Mouse (Mus musculus) heart, postnatal 4 days (tissue): Measurements from ENCODE around the gene Clybl. TPM values are rescaled to one million over a fixed set of nuclear protein-coding genes. Genes with fewer than 3 reads are reported as not detected.

ENCODE experiments used
- DNase-seq: peaks from one replicate; pipeline ENCODE4 v3.0.0; 2021
- total RNA-seq, 2 experiments: library from RNA; stranded (reverse); gene quantifications; 2 replicates each; pipeline ENCODE4 v1.2.3; 2021

Clybl gene
- total RNA-seq, 2 experiments from 2014 or later: 83.0 to 94.2 TPM

DNA sequence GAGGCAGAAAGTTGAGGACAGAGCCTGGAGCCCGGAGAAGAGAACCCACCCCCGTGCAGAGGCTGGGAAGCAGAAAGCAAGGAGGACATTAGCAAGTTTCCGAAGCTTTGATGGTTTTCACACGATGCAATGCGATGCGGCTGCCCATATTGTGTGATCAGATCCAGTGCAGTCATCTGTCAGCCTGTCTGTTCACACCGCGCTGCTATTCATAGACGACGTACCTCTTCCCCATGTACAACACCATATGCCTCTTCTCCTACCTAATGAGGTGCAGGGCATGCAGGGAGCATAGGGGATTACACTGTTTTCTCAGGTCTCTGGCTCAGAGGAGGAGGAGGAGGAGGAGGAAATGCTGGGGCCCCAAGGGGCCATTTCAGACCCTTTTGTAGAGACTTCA lies 255.3 kb downstream of the Clybl start:
- DNase-seq: no peak

DNA sequence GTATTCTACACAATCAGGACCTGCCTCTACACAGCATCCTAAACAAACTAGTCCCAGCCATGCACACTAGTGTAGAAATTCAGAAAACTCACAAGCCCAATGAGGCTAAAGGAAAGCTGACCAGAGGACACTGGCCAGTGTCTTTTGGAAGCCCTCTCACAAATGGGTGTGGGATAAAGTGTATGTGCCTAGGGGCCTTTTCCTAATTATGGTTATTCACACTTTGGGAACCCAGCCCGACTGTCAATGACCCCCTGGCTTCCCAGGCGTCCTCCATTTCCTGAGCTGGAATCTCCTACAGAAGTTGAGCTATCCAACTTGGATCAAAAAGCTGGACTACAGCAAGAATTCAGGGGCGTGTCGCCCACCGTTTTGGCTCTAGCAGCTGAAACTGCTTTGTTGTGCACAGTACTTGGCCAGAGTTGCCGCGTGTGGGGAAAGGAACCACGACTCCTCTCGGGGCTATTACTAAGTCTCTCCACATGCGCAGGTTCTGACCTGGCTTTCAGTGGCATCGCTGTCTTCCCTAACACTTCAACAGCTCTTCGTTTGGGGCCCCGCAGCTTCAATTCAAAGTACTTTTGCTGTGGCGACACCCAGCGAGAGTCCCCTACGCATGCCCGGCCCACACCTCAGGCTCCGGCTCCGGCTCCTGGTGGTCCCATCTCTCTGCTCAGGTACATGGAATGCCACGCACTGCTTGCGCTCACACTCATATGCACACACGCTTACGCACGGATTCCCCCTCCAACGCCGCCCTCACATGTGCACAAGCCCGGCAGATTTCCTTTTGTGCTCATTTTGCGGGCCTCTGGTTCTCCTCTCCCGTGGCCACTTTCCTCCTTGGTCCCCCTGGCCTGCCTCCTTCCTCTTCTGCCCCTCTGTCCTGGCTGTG lies 268.3 kb downstream of the Clybl start:
- DNase-seq: no peak

DNA sequence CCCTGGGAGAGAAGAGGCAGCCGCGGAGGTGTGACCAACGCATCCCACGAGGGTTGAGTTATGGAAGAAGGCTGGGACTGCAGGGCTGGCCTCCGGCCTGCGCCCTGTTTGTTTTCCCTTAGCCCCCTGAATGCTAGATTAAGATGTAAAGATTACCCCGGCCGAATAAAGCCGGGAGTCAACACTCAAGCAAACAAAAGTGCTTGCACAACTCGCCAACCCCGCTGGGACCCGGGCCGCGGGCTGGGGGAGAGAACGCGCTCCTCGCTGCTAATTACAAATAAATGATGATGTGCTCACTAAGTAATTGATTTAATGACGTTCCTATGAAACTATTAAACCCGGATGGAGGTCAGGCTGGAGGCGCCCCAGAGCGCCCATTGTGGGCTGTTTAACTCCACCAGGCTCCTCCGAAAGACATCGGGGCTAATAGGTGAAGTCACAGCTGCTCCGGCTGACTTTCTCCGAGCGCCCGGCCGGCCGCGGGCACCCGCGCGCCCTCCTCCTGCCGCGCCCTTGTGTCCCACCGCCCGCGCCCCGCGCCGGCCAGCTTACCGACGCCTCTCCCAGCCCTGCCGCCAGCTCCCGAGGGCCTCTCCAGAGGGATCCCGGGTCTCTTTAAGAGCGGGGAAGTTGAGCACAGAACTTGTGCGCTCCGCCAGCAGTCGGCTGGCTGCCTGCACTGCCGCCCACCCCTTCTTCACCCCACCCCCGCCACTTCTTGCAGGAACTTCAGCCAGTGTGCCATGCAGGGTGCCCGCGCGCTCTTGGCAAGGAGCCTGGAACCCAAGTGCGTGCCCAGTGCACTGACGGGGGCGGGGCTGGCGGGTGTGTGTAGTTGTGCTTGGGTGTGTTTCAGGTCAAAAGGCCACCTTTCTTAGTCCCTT lies 269.2 kb downstream of the Clybl start, which contains the start of gene Gm5089:
Gene Gm5089 (minus strand): TSS at position 620 of the 887 bp plus-strand sequence.
- DNase-seq: no peak

- DNase-seq: no peak
These were observed 270.1 kb downstream of the Clybl start for GRCm38 (mm10) chr14:122451551-122452145.

Other genes with a start within 250 kb of the Clybl start
- 1 to 10 TPM; 2.8 to 3.3 TPM for gene Gpr183, start 216.5 kb upstream of the Clybl start, total RNA-seq
- not detected for gene Timm8a2, start 147.0 kb upstream of the Clybl start, total RNA-seq
- 10 to 100 TPM; 98.4 to 99.8 TPM for gene Tm9sf2, start 74.7 kb upstream of the Clybl start, total RNA-seq